Mouse (Mus musculus) cortical plate, adult 2 months (tissue): ENCODE results near the gene Son. TPM values are rescaled to one million over a fixed set of nuclear protein-coding genes. Genes with fewer than 3 reads are reported as not detected.

Experiments used
- H3K27ac ChIP-seq: fragments of 200-500 bp; 2 replicates; pipeline ENCODE4 v1.5.1; 2012; ENCODE audit warnings: low read length, control low read depth, inconsistent platforms; ENCODE audit not compliant: insufficient read depth
- H3K4me1 ChIP-seq: fragments of 200-500 bp; 2 replicates; pipeline ENCODE4 v1.6.1; 2011; ENCODE audit warnings: low read length; ENCODE audit not compliant: control insufficient read depth, insufficient read depth
- H3K4me3 ChIP-seq: fragments of 200-500 bp; 2 replicates; pipeline ENCODE4 v1.5.1; 2011; ENCODE audit warnings: mild to moderate bottlenecking, low read length, control low read depth; ENCODE audit not compliant: insufficient read depth
- CTCF ChIP-seq: fragments of 200-500 bp; IDR thresholded peaks from 2 replicates; pipeline ENCODE4 v1.5.1; 2011; ENCODE audit warnings: mild to moderate bottlenecking, control low read depth, low read length; ENCODE audit not compliant: insufficient read depth; ENCODE audit errors: extremely low read depth
- POLR2A ChIP-seq: fragments of 200-500 bp; IDR thresholded peaks from 2 replicates; pipeline ENCODE4 v1.6.1; 2011; ENCODE audit warnings: mild to moderate bottlenecking, low read length, control low read depth; ENCODE audit not compliant: insufficient read depth; ENCODE audit errors: extremely low read depth
- polyA plus RNA-seq: library from polyadenylated mRNA; depleted of rRNA; stranded (reverse); fragments of >200 nt; gene quantifications from 2 replicates; pipeline ENCODE4 v1.2.3, GENCODE M21; 2012

The Son gene
- polyA plus RNA-seq, 1 experiment = 267 TPM

- no peaks in the 10 kb centered on the region; the same call in 1 of the 2 replicates for H3K4me1 ChIP-seq
- no peak overlapping the region for H3K27ac ChIP-seq
- no peak for TF ChIP-seq POLR2A
- TF ChIP-seq CTCF = no peak
- H3K4me3 ChIP-seq = no peak overlapping the region
Measured at GRCm38 (mm10) chr16:91698995-91699394, 51.7 kb downstream of the Son start.

GRCm38 (mm10) chr16:91701908-91702307 lies 54.6 kb downstream of the Son start:
- H3K4me3 ChIP-seq = no peak overlapping the region
- peaks cover 3% of the 10 kb centered on the region; the same call in 1 of the 2 replicates for H3K4me1 ChIP-seq
- no peak overlapping the region for H3K27ac ChIP-seq
- TF ChIP-seq CTCF (no peak), POLR2A (no peak)

GRCm38 (mm10) chr16:91702771-91703188 lies 55.5 kb downstream of the Son start:
- TF ChIP-seq POLR2A (no peak), CTCF (no peak)
- H3K4me1 ChIP-seq = peaks cover 3% of the 10 kb centered on the region; the same call in 1 of the 2 replicates
- no peak overlapping the region for H3K4me3 ChIP-seq
- H3K27ac ChIP-seq = no peak overlapping the region

DNA sequence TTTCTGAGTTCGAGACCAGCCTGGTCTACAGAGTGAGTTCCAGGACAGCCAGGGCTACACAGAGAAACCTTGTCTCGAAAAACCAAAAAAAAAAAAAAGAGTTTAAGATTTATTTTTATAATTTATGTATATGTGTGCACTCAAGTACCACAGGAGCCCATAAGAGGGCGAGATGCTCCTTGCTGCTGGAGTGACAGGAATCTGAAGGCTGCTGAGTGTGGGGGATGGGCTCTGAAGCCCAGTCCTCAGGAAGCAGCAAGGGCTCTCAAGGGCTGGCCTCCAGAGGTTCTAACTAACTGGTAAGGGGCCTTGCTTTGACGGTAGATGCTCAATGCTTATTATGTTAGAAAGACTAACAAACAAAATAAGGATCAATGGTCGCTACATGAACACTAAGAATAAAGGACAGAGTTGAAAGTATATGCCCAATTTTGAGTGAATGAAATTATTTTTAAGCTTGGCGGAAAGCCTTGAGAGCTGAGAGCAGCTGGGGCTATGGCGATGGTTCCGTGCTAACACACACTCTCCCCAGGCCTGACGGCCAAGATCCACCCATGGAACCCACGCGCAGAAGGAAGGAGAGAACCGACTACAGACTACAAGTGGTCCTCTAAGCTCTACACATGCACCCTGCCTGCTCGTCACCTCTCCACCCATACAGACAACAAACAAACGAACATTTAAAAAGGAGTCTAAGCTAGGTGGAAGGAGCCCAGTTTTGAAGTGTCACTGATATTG lies 57.5 kb downstream of the Son start:
- H3K27ac ChIP-seq = no peak overlapping the region
- H3K4me3 ChIP-seq = no peak overlapping the region
- TF ChIP-seq POLR2A (no peak), CTCF (0 out of 2 replicates have a peak, but pooled peaks have one; percentile 9)
- peaks cover 3% of the 10 kb centered on the region; the same call in 1 of the 2 replicates for H3K4me1 ChIP-seq

GRCm38 (mm10) chr16:91710241-91710640 lies 62.9 kb downstream of the Son start:
- no peak for TF ChIP-seq POLR2A
- TF ChIP-seq CTCF = no peak
- no peak overlapping the region for H3K27ac ChIP-seq
- peaks cover 1% of the 10 kb centered on the region; the same call in 1 of the 2 replicates for H3K4me1 ChIP-seq
- H3K4me3 ChIP-seq = no peak overlapping the region

GRCm38 (mm10) chr16:91716927-91717349 lies 69.6 kb downstream of the Son start:
- no peak for TF ChIP-seq CTCF
- TF ChIP-seq POLR2A = no peak
- Histone ChIP-seq H3K4me3 (no peak overlapping the region), H3K27ac (no peak overlapping the region), H3K4me1 (peaks cover 2% of the 10 kb centered on the region)

DNA sequence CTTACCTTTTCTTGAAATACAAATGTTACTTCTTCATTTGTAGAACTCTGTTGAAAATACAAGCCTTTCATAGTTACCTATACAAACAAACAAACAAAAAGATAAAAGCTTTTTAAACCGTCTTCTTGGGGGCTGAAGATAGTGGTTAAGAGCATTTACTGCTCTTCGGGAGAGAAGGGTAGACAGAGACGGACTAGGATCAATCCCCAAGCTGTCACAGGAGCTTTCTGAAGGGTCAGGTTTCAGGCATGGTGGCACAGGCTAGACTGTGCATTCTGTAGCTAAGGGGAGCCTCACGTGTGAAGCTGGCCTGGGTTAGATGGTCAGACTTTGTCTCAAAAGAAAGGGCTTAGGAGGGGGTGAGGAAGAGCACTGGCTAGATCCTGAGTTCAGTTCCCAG lies 70.1 kb downstream of the Son start:
- no peak overlapping the region for H3K27ac ChIP-seq
- no peak for TF ChIP-seq CTCF
- no peak for TF ChIP-seq POLR2A
- H3K4me3 ChIP-seq = no peak overlapping the region
- peaks cover 2% of the 10 kb centered on the region for H3K4me1 ChIP-seq

DNA sequence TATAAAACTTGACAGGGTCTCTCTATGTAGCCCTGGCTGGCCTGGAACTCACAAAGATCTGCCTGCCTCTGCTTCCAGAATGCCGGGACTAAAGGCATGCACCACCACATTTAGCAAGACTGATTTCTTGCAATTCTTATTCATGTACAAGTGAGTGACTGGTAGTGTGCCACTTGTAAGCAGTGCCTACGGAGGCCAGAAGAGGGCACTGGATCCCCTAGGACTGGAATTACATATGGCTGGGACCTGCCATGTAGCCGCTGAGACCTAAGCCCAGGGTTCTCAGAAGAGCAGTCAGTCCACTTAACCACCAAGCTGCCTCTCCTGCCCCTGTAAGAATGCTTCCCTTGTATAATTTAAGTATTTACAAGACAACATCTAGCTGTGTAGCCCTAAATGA lies 76.9 kb downstream of the Son start:
- Histone ChIP-seq H3K4me3 (no peak overlapping the region), H3K27ac (no peak overlapping the region), H3K4me1 (peaks cover 4% of the 10 kb centered on the region)
- TF ChIP-seq POLR2A = no peak
- peak; percentile 69 for TF ChIP-seq CTCF

DNA sequence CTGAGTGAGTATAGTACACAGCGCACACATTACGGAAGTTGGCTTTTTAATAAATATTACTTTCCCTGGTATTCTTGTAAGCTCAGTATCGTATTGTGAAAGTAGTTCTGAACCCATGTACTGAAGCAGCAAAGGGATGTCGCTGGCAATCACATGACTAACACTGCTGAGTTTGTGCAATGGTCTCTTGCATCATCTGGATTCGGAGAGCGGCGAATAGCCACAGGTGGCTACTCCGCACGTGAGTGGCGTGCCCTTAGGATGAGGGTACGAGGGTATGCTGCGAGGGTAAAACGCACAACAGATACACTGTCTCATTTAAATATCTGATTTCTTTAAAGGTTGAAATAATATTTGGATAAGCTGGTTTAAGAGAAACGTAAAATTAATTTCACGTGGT lies 80.1 kb downstream of the Son start:
- Histone ChIP-seq H3K27ac (no peak overlapping the region), H3K4me1 (peaks cover 2% of the 10 kb centered on the region; the same call in 1 of the 2 replicates), H3K4me3 (peak overlapping the region; percentile 55; the same call in 1 of the 2 replicates)
- TF ChIP-seq CTCF (no peak), POLR2A (no peak)
